Mouse (Mus musculus) lung, adult 2 months (tissue): ENCODE results near the gene Psmc3.

ENCODE experiments used
- CTCF ChIP-seq: fragments of 200-500 bp; IDR thresholded peaks from 2 replicates; pipeline ENCODE4 v1.5.1; 2011; ENCODE audit warnings: mild to moderate bottlenecking, low read length, control low read depth; ENCODE audit not compliant: insufficient read depth
- POLR2A ChIP-seq: fragments of 200-500 bp; IDR thresholded peaks from 2 replicates; pipeline ENCODE4 v1.6.1; 2011; ENCODE audit warnings: low read depth, mild to moderate bottlenecking, control low read depth, low read length, borderline replicate concordance; ENCODE audit errors: extremely low read depth

GRCm38 (mm10) chr2:91059376-91059775 lies 5.6 kb downstream of the Psmc3 start:
- no peak for TF ChIP-seq CTCF
- no peak for TF ChIP-seq POLR2A
